Mouse (Mus musculus): Measurements from ENCODE around the gene Trim8. TPM values are rescaled to one million over a fixed set of nuclear protein-coding genes. Genes with fewer than 3 reads are reported as not detected.

Trim8 gene
- polyA plus RNA-seq (2014; fragmentation: Nextera tagmentation; extraction: Ambion mirVana) = 16.7 and 18.0 TPM in 2 replicates

GRCm38 (mm10) chr19:46501401-46502068 is at the start of gene Trim8:
Gene Trim8, plus strand, starts transcription at chr19:46501702.
- peak within 1 kb of the TSS; percentile 98 for H3K27ac ChIP-seq (replicated peaks; ENCODE audit: low read depth, low read length)
- H3K9ac ChIP-seq (ENCODE audit: low read length) = peak within 1 kb of the TSS; percentile 93
- peak within 1 kb of the TSS; percentile 99 for H3K4me2 ChIP-seq (ENCODE audit: low read depth, severe bottlenecking)
- WGBS = under 1% methylated on average over 46 of the region's 64 CpGs
- H3K4me3 ChIP-seq (ENCODE audit: low read depth, low read length) = peak within 1 kb of the TSS; percentile 75
- H3K27me3 ChIP-seq (ENCODE audit: control insufficient read depth, insufficient read depth, low read length) = no peaks in the 10 kb centered on the region
- 0 out of 2 replicates have a peak, but pooled peaks have one; percentile 14 for ATAC-seq (ENCODE audit: insufficient number of reproducible peaks, low FRiP score, low TSS enrichment, low read depth)
- DNase-seq (ENCODE audit: low spot score) = peak; percentile 82
- peaks cover 25% of the 10 kb centered on the region for H3K4me1 ChIP-seq (ENCODE audit: control insufficient read depth, insufficient read depth, low read length)
- H3K9me3 ChIP-seq (ENCODE audit: control insufficient read depth, low read length) = no peaks in the 10 kb centered on the region
- H3K36me3 ChIP-seq (ENCODE audit: control insufficient read depth, insufficient read depth, low read length) = no peaks in the 10 kb centered on the region

DNA sequence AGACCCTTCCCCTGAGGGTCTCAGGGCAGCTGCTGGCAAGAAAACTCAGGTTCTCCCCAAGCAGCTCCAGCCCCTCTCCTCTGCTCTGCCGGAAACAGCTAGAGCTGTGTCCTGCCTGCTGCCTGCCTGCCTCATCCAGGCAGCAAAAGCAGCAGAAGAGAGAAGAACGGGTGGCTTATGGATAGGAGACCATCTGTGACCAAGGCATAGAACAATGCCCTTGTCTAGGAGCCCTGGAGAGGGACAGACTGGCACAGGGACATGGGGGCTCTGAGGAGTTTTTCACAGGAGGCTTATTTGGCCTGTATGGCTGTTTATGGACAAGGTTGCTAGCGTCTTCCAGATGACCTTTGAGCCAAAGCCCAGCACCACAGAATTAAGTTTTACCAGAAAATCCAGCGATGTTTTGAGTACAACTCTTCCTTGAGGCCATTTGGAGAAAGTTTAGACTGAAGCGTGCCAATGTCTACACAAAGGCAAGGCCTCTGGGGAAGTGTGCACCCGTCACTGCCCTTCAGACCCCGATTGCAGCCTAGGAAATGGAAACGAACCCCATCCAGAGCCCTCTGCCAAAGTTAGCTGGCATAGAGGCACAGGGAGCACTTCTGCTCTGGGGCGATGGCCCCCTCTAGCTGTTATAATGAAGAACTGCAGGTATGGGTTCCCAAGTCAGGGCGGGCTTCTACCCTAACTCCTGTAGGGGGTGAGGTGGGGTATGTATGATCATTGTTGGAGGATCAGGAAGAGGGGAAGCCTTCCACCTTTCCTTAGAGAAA is 49.3 kb upstream of the Trim8 start:
- 0 out of 2 replicates have a peak, but pooled peaks cover 2% of the 10 kb centered on the region for H3K36me3 ChIP-seq (ENCODE audit: control insufficient read depth, insufficient read depth, low read length)
- peaks cover 19% of the 10 kb centered on the region for H3K4me1 ChIP-seq (ENCODE audit: control insufficient read depth, insufficient read depth, low read length)
- WGBS = 46% methylated on average over 10 of the region's 10 CpGs
- no peaks in the 10 kb centered on the region for H3K27me3 ChIP-seq (ENCODE audit: control insufficient read depth, insufficient read depth, low read length)
- no peak overlapping the region for H3K27ac ChIP-seq (replicated peaks; ENCODE audit: low read depth, low read length)
- H3K4me3 ChIP-seq (ENCODE audit: low read depth, low read length) = no peak overlapping the region
- no peaks in the 10 kb centered on the region for H3K9me3 ChIP-seq (ENCODE audit: control insufficient read depth, low read length)
- no peak for ATAC-seq (ENCODE audit: insufficient number of reproducible peaks, low FRiP score, low TSS enrichment, low read depth)
- H3K4me2 ChIP-seq (ENCODE audit: low read depth, severe bottlenecking) = no peak overlapping the region
- no peak overlapping the region for H3K9ac ChIP-seq (ENCODE audit: low read length)
- DNase-seq (ENCODE audit: low spot score) = peak; percentile 51

DNA sequence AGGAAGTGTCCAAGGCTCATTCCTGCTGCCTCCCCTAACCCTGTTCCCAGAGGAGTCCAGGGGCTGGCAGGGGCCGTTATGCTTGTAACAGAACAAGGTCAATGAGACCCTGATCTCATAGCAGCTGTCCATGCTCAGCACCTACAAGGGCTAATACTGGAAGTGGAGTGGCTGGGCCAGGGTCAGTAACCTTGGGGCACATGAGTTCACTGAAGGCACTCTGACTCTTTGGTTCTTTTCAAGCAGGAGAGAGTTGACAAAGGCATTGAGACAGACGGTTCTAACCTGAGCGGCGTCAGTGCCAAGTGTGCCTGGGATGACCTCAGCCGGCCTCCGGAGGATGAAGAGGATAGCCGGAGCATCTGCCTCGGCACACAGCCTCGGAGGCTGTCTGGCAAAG is 48.6 kb upstream of the Trim8 start:
- ATAC-seq (ENCODE audit: insufficient number of reproducible peaks, low FRiP score, low TSS enrichment, low read depth) = no peak
- Histone ChIP-seq H3K36me3 (ENCODE audit: control insufficient read depth, insufficient read depth, low read length) (0 out of 2 replicates have a peak, but pooled peaks cover 2% of the 10 kb centered on the region), H3K27ac (replicated peaks; ENCODE audit: low read depth, low read length) (no peak overlapping the region), H3K4me2 (ENCODE audit: low read depth, severe bottlenecking) (no peak overlapping the region), H3K9me3 (ENCODE audit: control insufficient read depth, low read length) (no peaks in the 10 kb centered on the region), H3K9ac (ENCODE audit: low read length) (no peak overlapping the region), H3K4me3 (ENCODE audit: low read depth, low read length) (no peak overlapping the region), H3K4me1 (ENCODE audit: control insufficient read depth, insufficient read depth, low read length) (peaks cover 13% of the 10 kb centered on the region), H3K27me3 (ENCODE audit: control insufficient read depth, insufficient read depth, low read length) (no peaks in the 10 kb centered on the region)
- DNase-seq (ENCODE audit: low spot score) = no peak
- WGBS = 89% methylated on average over 9 of the region's 9 CpGs

GRCm38 (mm10) chr19:46454126-46454880 is 47.2 kb upstream of the Trim8 start:
- Histone ChIP-seq H3K4me2 (ENCODE audit: low read depth, severe bottlenecking) (no peak overlapping the region), H3K36me3 (ENCODE audit: control insufficient read depth, insufficient read depth, low read length) (0 out of 2 replicates have a peak, but pooled peaks cover 5% of the 10 kb centered on the region), H3K4me1 (ENCODE audit: control insufficient read depth, insufficient read depth, low read length) (peaks cover 6% of the 10 kb centered on the region; the same call in 1 of the 2 replicates), H3K27me3 (ENCODE audit: control insufficient read depth, insufficient read depth, low read length) (no peaks in the 10 kb centered on the region), H3K9me3 (ENCODE audit: control insufficient read depth, low read length) (no peaks in the 10 kb centered on the region), H3K9ac (ENCODE audit: low read length) (no peak overlapping the region), H3K4me3 (ENCODE audit: low read depth, low read length) (no peak overlapping the region), H3K27ac (replicated peaks; ENCODE audit: low read depth, low read length) (no peak overlapping the region)
- ATAC-seq (ENCODE audit: insufficient number of reproducible peaks, low FRiP score, low TSS enrichment, low read depth) = no peak
- no peak for DNase-seq (ENCODE audit: low spot score)
- 71% methylated on average over 20 of the region's 20 CpGs for WGBS

- no peaks in the 10 kb centered on the region for H3K9me3 ChIP-seq (ENCODE audit: control insufficient read depth, low read length)
- H3K27me3 ChIP-seq (ENCODE audit: control insufficient read depth, insufficient read depth, low read length) = no peaks in the 10 kb centered on the region
- H3K27ac ChIP-seq (replicated peaks; ENCODE audit: low read depth, low read length) = no peak overlapping the region; the same call in 1 of the 2 replicates
- H3K4me1 ChIP-seq (ENCODE audit: control insufficient read depth, insufficient read depth, low read length) = peaks cover 6% of the 10 kb centered on the region; the same call in 1 of the 2 replicates
- DNase-seq (ENCODE audit: low spot score) (no peak), ATAC-seq (ENCODE audit: insufficient number of reproducible peaks, low FRiP score, low TSS enrichment, low read depth) (no peak)
- no peak overlapping the region for H3K4me3 ChIP-seq (ENCODE audit: low read depth, low read length)
- H3K4me2 ChIP-seq (ENCODE audit: low read depth, severe bottlenecking) = no peak overlapping the region
- WGBS = 71% methylated on average over 1 of the region's 1 CpGs
- H3K36me3 ChIP-seq (ENCODE audit: control insufficient read depth, insufficient read depth, low read length) = peaks cover 8% of the 10 kb centered on the region; the same call in 1 of the 2 replicates
- H3K9ac ChIP-seq (ENCODE audit: low read length) = 0 out of 2 replicates have a peak overlapping the region, but pooled peaks have one; percentile 17
These were observed 46.5 kb upstream of the Trim8 start for GRCm38 (mm10) chr19:46455032-46455431.

DNA sequence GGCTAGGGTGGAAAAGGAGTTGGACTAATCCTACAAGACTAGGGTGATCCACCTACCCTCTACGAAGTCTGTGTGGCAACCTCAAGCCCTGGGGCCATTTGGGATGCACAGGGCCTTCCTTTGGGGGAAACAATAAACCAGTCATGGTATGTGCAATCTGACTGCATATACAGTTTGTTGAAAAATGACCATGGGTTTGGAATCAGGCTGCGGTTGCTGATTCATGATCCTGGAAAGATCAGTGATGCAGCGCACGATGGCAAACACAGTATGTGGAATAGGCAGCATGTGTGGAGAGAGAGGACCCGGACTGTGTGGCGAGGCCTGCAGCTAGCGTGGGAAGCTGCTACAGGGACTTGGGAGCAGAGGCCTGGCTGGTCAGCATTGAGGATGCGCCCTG is 45.9 kb upstream of the Trim8 start:
- ATAC-seq (ENCODE audit: insufficient number of reproducible peaks, low FRiP score, low TSS enrichment, low read depth) (no peak), DNase-seq (ENCODE audit: low spot score) (no peak)
- Histone ChIP-seq H3K36me3 (ENCODE audit: control insufficient read depth, insufficient read depth, low read length) (peaks cover 8% of the 10 kb centered on the region; the same call in 1 of the 2 replicates), H3K27ac (replicated peaks; ENCODE audit: low read depth, low read length) (no peak overlapping the region; the same call in 1 of the 2 replicates), H3K4me3 (ENCODE audit: low read depth, low read length) (no peak overlapping the region), H3K4me2 (ENCODE audit: low read depth, severe bottlenecking) (no peak overlapping the region), H3K27me3 (ENCODE audit: control insufficient read depth, insufficient read depth, low read length) (no peaks in the 10 kb centered on the region), H3K9me3 (ENCODE audit: control insufficient read depth, low read length) (no peaks in the 10 kb centered on the region), H3K4me1 (ENCODE audit: control insufficient read depth, insufficient read depth, low read length) (peaks cover 6% of the 10 kb centered on the region; the same call in 1 of the 2 replicates), H3K9ac (ENCODE audit: low read length) (no peak overlapping the region)
- 93% methylated on average over 8 of the region's 8 CpGs for WGBS

DNA sequence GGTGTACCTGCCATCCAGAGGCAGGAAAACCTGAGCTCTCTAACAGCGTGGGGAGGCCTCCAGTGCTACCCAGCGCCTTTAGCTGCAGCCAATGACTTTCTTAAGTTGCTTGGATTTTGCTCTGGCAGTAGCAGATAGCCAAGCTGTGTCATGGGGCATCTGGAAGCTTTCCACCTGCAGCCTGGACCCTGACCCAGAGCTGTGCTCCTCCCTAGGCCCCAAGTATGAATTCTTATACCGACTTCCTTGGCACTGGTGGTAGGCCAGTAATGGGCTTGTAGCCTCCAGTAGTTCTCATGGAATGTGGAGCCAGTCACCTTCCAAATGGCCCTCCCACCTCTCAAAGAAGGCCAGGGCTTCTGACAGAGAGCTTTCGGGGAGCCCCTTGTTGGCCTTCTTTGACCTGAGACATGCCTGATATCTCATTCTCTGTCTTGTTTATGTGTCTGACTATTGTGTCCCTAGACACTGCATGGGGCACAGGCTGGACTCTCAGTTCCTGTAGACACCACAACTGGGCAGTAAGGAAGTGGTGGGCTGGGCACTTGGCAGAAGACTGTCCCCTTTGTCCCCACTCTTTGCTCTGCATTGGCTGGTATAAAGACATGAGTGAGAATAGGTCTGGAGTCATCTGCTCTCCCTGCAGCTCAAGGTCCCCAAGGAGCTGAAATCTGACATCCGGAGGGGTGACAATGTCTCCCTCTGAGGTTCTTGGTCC is 45.3 kb upstream of the Trim8 start:
- Histone ChIP-seq H3K4me1 (ENCODE audit: control insufficient read depth, insufficient read depth, low read length) (peaks cover 6% of the 10 kb centered on the region; the same call in 1 of the 2 replicates), H3K27ac (replicated peaks; ENCODE audit: low read depth, low read length) (no peak overlapping the region)

More for the DNA sequence above, 45.3 kb upstream of the Trim8 start:
- H3K9me3 ChIP-seq (ENCODE audit: control insufficient read depth, low read length) = no peaks in the 10 kb centered on the region
- DNase-seq (ENCODE audit: low spot score) (no peak), ATAC-seq (ENCODE audit: insufficient number of reproducible peaks, low FRiP score, low TSS enrichment, low read depth) (no peak)
- H3K4me3 ChIP-seq (ENCODE audit: low read depth, low read length) = no peak overlapping the region
- 92% methylated on average over 5 of the region's 5 CpGs for WGBS
- H3K27me3 ChIP-seq (ENCODE audit: control insufficient read depth, insufficient read depth, low read length) = no peaks in the 10 kb centered on the region
- H3K36me3 ChIP-seq (ENCODE audit: control insufficient read depth, insufficient read depth, low read length) = peaks cover 8% of the 10 kb centered on the region
- no peak overlapping the region for H3K9ac ChIP-seq (ENCODE audit: low read length)
- no peak overlapping the region for H3K4me2 ChIP-seq (ENCODE audit: low read depth, severe bottlenecking)
